Mouse (Mus musculus): ENCODE data around the gene Gm3127. TPM values are rescaled to one million over a fixed set of nuclear protein-coding genes. Genes with fewer than 3 reads are reported as not detected.
A peak's percentile ranks its signal among the peaks of the same experiment; 100 is the strongest.
"Not testable (repeated sequence)": the region's sequence is repeated elsewhere in the genome, so short reads cannot be mapped to it uniquely, and the experiment has no call there.

The Gm3127 gene
- not detected in 2 replicates for polyA plus RNA-seq (2015; fragmentation: Nextera tagmentation; extraction: Ambion mirVana)

- H3K4me3 ChIP-seq (replicated peaks; ENCODE audit: low read depth, low read length); H3K4me2 ChIP-seq (ENCODE audit: low read length); ATAC-seq (replicated peaks; ENCODE audit: low FRiP score, low read depth); H3K9me3 ChIP-seq (replicated peaks; ENCODE audit: low read length); H3K27ac ChIP-seq; DNase-seq (ENCODE audit: low spot score); H3K36me3 ChIP-seq (ENCODE audit: insufficient read depth, low read length); H3K9ac ChIP-seq (ENCODE audit: low read depth, low read length); H3K27me3 ChIP-seq (ENCODE audit: insufficient read depth, low read length); H3K4me1 ChIP-seq (replicated peaks; ENCODE audit: insufficient read depth, low read length): not testable (repeated sequence)
- WGBS: no CpG with 5 or more reads among the region's 2 CpGs
Observed at GRCm38 (mm10) chr14:4164730-4165129, at the start of gene Gm3127. TSS of gene Gm3127 (plus strand) at chr14:4165030.

GRCm38 (mm10) chr14:4141646-4142045 lies 23.2 kb upstream of the Gm3127 start:
- not testable (repeated sequence) for DNase-seq (ENCODE audit: low spot score); H3K9ac ChIP-seq (ENCODE audit: low read depth, low read length); H3K4me2 ChIP-seq (ENCODE audit: low read length); H3K27me3 ChIP-seq (ENCODE audit: insufficient read depth, low read length); H3K4me3 ChIP-seq (replicated peaks; ENCODE audit: low read depth, low read length); H3K9me3 ChIP-seq (replicated peaks; ENCODE audit: low read length); ATAC-seq (replicated peaks; ENCODE audit: low FRiP score, low read depth); H3K4me1 ChIP-seq (replicated peaks; ENCODE audit: insufficient read depth, low read length); H3K27ac ChIP-seq; H3K36me3 ChIP-seq (ENCODE audit: insufficient read depth, low read length)
- WGBS: 91% methylated on average over 4 of the region's 4 CpGs

GRCm38 (mm10) chr14:4182030-4182429 lies 17.2 kb downstream of the Gm3127 start:
- H3K9ac ChIP-seq (ENCODE audit: low read depth, low read length); H3K27me3 ChIP-seq (ENCODE audit: insufficient read depth, low read length); ATAC-seq (replicated peaks; ENCODE audit: low FRiP score, low read depth); DNase-seq (ENCODE audit: low spot score); H3K9me3 ChIP-seq (replicated peaks; ENCODE audit: low read length); H3K4me1 ChIP-seq (replicated peaks; ENCODE audit: insufficient read depth, low read length); H3K27ac ChIP-seq; H3K36me3 ChIP-seq (ENCODE audit: insufficient read depth, low read length); H3K4me3 ChIP-seq (replicated peaks; ENCODE audit: low read depth, low read length): not testable (repeated sequence)
- peak overlapping the region; percentile 34 for H3K4me2 ChIP-seq (ENCODE audit: low read length)
- WGBS: 15% methylated on average over 13 of the region's 14 CpGs

GRCm38 (mm10) chr14:4182491-4183210 lies 17.8 kb downstream of the Gm3127 start, which contains the start of gene Gm2974:
TSS of gene Gm2974 (plus strand) at chr14:4182576.
- not testable (repeated sequence) for DNase-seq (ENCODE audit: low spot score); ATAC-seq (replicated peaks; ENCODE audit: low FRiP score, low read depth)
- 20% methylated on average over 30 of the region's 59 CpGs for WGBS

GRCm38 (mm10) chr14:4183375-4183774 lies 18.5 kb downstream of the Gm3127 start:
- not testable (repeated sequence) for ATAC-seq (replicated peaks; ENCODE audit: low FRiP score, low read depth); H3K4me1 ChIP-seq (replicated peaks; ENCODE audit: insufficient read depth, low read length); H3K27me3 ChIP-seq (ENCODE audit: insufficient read depth, low read length); H3K4me2 ChIP-seq (ENCODE audit: low read length); H3K9ac ChIP-seq (ENCODE audit: low read depth, low read length); H3K4me3 ChIP-seq (replicated peaks; ENCODE audit: low read depth, low read length); DNase-seq (ENCODE audit: low spot score); H3K9me3 ChIP-seq (replicated peaks; ENCODE audit: low read length); H3K27ac ChIP-seq; H3K36me3 ChIP-seq (ENCODE audit: insufficient read depth, low read length)
- TF ChIP-seq CTCF (IDR thresholded peaks at IDR 0.05; ENCODE audit: low read depth): peak; percentile 32; the same call in 1 of the 2 replicates
- 21% methylated on average over 4 of the region's 10 CpGs for WGBS

More at GRCm38 (mm10) chr14:4182491-4183210, 17.8 kb downstream of the Gm3127 start, which contains the start of gene Gm2974:
- H3K4me2 ChIP-seq (ENCODE audit: low read length): peak within 1 kb of the TSS; percentile 34
- not testable (repeated sequence) for H3K27ac ChIP-seq; H3K9me3 ChIP-seq (replicated peaks; ENCODE audit: low read length); H3K36me3 ChIP-seq (ENCODE audit: insufficient read depth, low read length); H3K4me3 ChIP-seq (replicated peaks; ENCODE audit: low read depth, low read length); H3K27me3 ChIP-seq (ENCODE audit: insufficient read depth, low read length); H3K9ac ChIP-seq (ENCODE audit: low read depth, low read length); H3K4me1 ChIP-seq (replicated peaks; ENCODE audit: insufficient read depth, low read length)

Other genes starting within 250 kb of the Gm3127 start
- not detected in 2 replicates for gene Gm3029, start 233.3 kb upstream of the Gm3127 start, polyA plus RNA-seq (2015; fragmentation: Nextera tagmentation; extraction: Ambion mirVana)
- gene Gm3095, start 201.5 kb upstream of the Gm3127 start, polyA plus RNA-seq (2015; fragmentation: Nextera tagmentation; extraction: Ambion mirVana): not detected in 2 replicates
- gene Gm3099, start 166.6 kb upstream of the Gm3127 start, polyA plus RNA-seq (2015; fragmentation: Nextera tagmentation; extraction: Ambion mirVana): not detected in 2 replicates
- gene Gm5796, start 141.1 kb upstream of the Gm3127 start, polyA plus RNA-seq (2015; fragmentation: Nextera tagmentation; extraction: Ambion mirVana): 0.11 TPM in 1 of 2 replicates, not detected in the other
- gene Gm3115, start 80.9 kb upstream of the Gm3127 start, polyA plus RNA-seq (2015; fragmentation: Nextera tagmentation; extraction: Ambion mirVana): not detected in 2 replicates
- 0.14 and 0.36 TPM in 2 replicates for gene Gm8108, start 54.5 kb upstream of the Gm3127 start, polyA plus RNA-seq (2015; fragmentation: Nextera tagmentation; extraction: Ambion mirVana)
- 0.20 and 0.21 TPM in 2 replicates for gene Gm2974, start 17.5 kb downstream of the Gm3127 start, polyA plus RNA-seq (2015; fragmentation: Nextera tagmentation; extraction: Ambion mirVana)
- gene Gm3138, start 84.6 kb downstream of the Gm3127 start, polyA plus RNA-seq (2015; fragmentation: Nextera tagmentation; extraction: Ambion mirVana): not detected in 2 replicates
- not detected in 2 replicates for gene Gm3149, start 152.3 kb downstream of the Gm3127 start, polyA plus RNA-seq (2015; fragmentation: Nextera tagmentation; extraction: Ambion mirVana)
- not detected in 2 replicates for gene 2610042L04Rik, start 169.7 kb downstream of the Gm3127 start, polyA plus RNA-seq (2015; fragmentation: Nextera tagmentation; extraction: Ambion mirVana)
- gene Gm3159, start 232.5 kb downstream of the Gm3127 start, polyA plus RNA-seq (2015; fragmentation: Nextera tagmentation; extraction: Ambion mirVana): not detected in 2 replicates